Mouse (Mus musculus) c-Kit-positive CD71-negative TER-119-negative erythroid progenitor cells, embryonic 14.5 days (primary cell): Measurements from ENCODE around the gene Pcbp3.

Experiments
- DNase-seq: peaks from one replicate; pipeline ENCODE4 v3.0.0-alpha.2; 2013; ENCODE audit warnings: low read depth

The Pcbp3 gene

GRCm38 (mm10) chr10:76801237-76801641 lies 160.4 kb downstream of the Pcbp3 start:
- DNase-seq, result no peak

GRCm38 (mm10) chr10:76798751-76799585 lies 162.7 kb downstream of the Pcbp3 start:
- no peak for DNase-seq

GRCm38 (mm10) chr10:76794102-76794501 lies 167.6 kb downstream of the Pcbp3 start:
- DNase-seq, result no peak

GRCm38 (mm10) chr10:76791475-76791874 lies 170.2 kb downstream of the Pcbp3 start:
- DNase-seq, result peak; percentile 42

- DNase-seq, result no peak
These were observed 171.8 kb downstream of the Pcbp3 start for GRCm38 (mm10) chr10:76789885-76790284.

- no peak for DNase-seq
These were observed 176.4 kb downstream of the Pcbp3 start for GRCm38 (mm10) chr10:76785312-76785711.

GRCm38 (mm10) chr10:76779225-76779624 lies 182.5 kb downstream of the Pcbp3 start:
- DNase-seq, result no peak

GRCm38 (mm10) chr10:76771624-76772023 lies 190.1 kb downstream of the Pcbp3 start:
- DNase-seq, result no peak

GRCm38 (mm10) chr10:76771086-76771485 lies 190.6 kb downstream of the Pcbp3 start:
- DNase-seq, result no peak

- no peak for DNase-seq
These were observed 192.1 kb downstream of the Pcbp3 start for GRCm38 (mm10) chr10:76769581-76769980.

GRCm38 (mm10) chr10:76766196-76766595 lies 195.5 kb downstream of the Pcbp3 start:
- no peak for DNase-seq

- no peak for DNase-seq
These were observed 196.8 kb downstream of the Pcbp3 start for GRCm38 (mm10) chr10:76764927-76765326.

- DNase-seq, result no peak
These were observed 198.7 kb downstream of the Pcbp3 start for GRCm38 (mm10) chr10:76763016-76763415.

GRCm38 (mm10) chr10:76762411-76762810 lies 199.3 kb downstream of the Pcbp3 start:
- DNase-seq, result no peak

- no peak for DNase-seq
These were observed 201.8 kb downstream of the Pcbp3 start for GRCm38 (mm10) chr10:76759878-76760277.

GRCm38 (mm10) chr10:76753640-76754039 lies 208.0 kb downstream of the Pcbp3 start:
- DNase-seq, result no peak

- DNase-seq, result peak; percentile 9
These were observed 217.4 kb downstream of the Pcbp3 start for GRCm38 (mm10) chr10:76744267-76744666.

GRCm38 (mm10) chr10:76736764-76737163 lies 224.9 kb downstream of the Pcbp3 start:
- DNase-seq, result no peak

- peak; percentile 77 for DNase-seq
These were observed 226.7 kb downstream of the Pcbp3 start for GRCm38 (mm10) chr10:76734979-76735378.

GRCm38 (mm10) chr10:76733677-76734068 lies 228.0 kb downstream of the Pcbp3 start:
- no peak for DNase-seq

- peak; percentile 32 for DNase-seq
These were observed 228.6 kb downstream of the Pcbp3 start for GRCm38 (mm10) chr10:76732881-76733676.

- no peak for DNase-seq
These were observed 229.3 kb downstream of the Pcbp3 start for GRCm38 (mm10) chr10:76732391-76732790.

- no peak for DNase-seq
These were observed 230.0 kb downstream of the Pcbp3 start for GRCm38 (mm10) chr10:76731621-76732239.
